Mouse (Mus musculus): ENCODE results near the gene Gm37240.

DNA sequence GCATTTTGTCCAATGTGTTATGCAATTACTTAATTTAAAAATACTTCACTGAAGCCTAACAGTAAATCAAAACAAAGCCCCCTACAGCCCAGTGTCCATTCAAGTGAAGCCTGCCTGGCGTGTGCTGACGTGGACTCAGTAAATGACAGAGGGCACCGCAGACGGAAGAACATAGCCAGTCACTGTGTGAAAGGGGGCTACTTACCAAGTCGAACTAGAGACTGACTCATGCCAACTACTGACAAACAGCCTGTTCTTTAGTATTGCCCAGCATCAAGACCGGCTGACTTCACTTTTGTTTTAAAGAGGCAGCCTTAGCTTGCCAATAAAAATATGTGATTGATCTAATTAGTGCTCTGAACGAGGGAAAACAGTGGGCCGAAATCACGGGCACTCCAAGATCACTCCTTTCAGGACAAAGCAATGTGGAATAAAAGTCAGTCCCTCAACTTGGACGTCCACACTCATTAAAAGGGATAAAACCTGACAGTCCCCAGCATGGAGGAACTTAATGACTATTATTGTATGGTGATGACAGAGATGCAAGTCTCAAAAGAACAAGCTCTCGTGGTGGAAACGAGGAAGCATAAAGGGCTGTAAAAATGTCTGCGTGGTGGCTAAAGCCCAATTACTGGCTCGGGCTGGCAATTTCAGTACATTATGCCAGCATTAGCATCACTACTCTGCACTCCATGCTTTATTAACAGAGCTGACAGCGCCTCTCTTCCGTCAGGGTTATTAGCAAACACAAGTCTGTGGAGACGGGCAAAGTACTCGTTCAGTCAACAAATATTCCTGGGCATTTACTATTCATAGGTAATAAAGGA, 123.1 kb downstream of the Gm37240 start:
- TF ChIP-seq CTCF (IDR thresholded peaks at IDR 0.05; ENCODE audit: insufficient read depth, low read depth, low read length) (no peak), POLR2A (IDR thresholded peaks at IDR 0.05; ENCODE audit: insufficient read depth, low read depth, low read length) (no peak)

Measured in olfactory bulb, adult 2 months (tissue).